Mouse (Mus musculus): ENCODE results near the gene Unc5c. TPM values are rescaled to one million over a fixed set of nuclear protein-coding genes. Genes with fewer than 3 reads are reported as not detected.

Unc5c gene
- total and polyA plus RNA-seq, 2 experiments from 2014 or later = 29.2 to 106 TPM

DNA sequence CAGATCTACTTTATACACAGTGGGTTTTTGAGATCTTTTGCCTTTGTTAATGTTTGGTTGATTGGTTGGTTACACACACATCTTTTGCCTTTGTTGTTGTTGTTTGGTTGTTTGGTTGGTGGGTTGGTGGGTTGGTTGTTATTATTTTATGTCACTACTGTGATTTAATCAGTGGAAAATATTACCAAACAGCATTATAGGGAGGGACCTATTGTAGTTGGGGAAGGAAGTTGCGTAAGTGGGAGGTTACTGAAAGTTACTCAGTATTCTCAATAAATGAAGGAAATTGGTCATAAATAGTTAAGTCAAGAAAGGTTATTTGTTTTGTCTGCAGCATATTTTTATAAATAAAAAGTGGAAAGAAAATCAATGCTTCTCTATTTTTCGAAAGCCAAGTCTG lies 181.6 kb downstream of the Unc5c start:
- Histone ChIP-seq H3K4me2 (ENCODE audit: low read depth, low read length) (no peak overlapping the region), H3K27me3 (ENCODE audit: insufficient read depth, low read length) (no peaks in the 10 kb centered on the region), H3K27ac (no peak overlapping the region), H3K4me1 (ENCODE audit: insufficient read depth, low read length) (no peaks in the 10 kb centered on the region), H3K9me3 (ENCODE audit: low read length) (no peaks in the 10 kb centered on the region), H3K4me3 (ENCODE audit: low read length) (no peak overlapping the region), H3K9ac (replicated peaks; ENCODE audit: low read length) (no peak overlapping the region), H3K36me3 (ENCODE audit: insufficient read depth, low read length) (no peaks in the 10 kb centered on the region)
- no peak for ATAC-seq
- TF ChIP-seq CTCF (IDR thresholded peaks at IDR 0.05; ENCODE audit: low read depth) = no peak
- DNase-seq (ENCODE audit: low spot score) = no peak
- 90% methylated on average over 2 of the region's 2 CpGs for WGBS

DNA sequence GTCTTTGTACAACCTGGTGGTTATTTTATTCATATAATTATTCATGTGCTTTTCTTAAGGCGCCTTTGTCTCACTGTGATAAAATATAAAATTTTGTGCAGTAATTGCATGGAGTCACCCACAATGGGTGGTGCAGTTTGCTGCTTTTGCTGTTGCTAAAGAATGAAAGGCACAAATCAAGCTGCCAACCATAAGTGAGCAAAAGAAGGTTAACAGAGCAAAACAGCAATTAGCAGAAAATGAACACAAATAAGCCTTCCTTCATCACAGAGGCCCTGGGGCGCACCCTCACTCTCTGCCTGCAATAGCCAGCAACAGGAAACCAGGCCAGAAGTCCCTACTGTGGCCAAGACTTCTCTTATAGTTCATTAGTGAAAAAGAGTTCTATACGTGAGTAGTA lies 185.6 kb downstream of the Unc5c start:
- H3K4me2 ChIP-seq (ENCODE audit: low read depth, low read length) = no peak overlapping the region
- no peaks in the 10 kb centered on the region for H3K36me3 ChIP-seq (ENCODE audit: insufficient read depth, low read length)
- no peaks in the 10 kb centered on the region for H3K9me3 ChIP-seq (ENCODE audit: low read length)
- no peaks in the 10 kb centered on the region for H3K27me3 ChIP-seq (ENCODE audit: insufficient read depth, low read length)
- 72% methylated on average over 3 of the region's 3 CpGs for WGBS
- H3K9ac ChIP-seq (replicated peaks; ENCODE audit: low read length) = no peak overlapping the region
- H3K4me3 ChIP-seq (ENCODE audit: low read length) = no peak overlapping the region
- peaks cover 4% of the 10 kb centered on the region; the same call in 1 of the 2 replicates for H3K4me1 ChIP-seq (ENCODE audit: insufficient read depth, low read length)
- no peak overlapping the region for H3K27ac ChIP-seq
- no peak for TF ChIP-seq CTCF (IDR thresholded peaks at IDR 0.05; ENCODE audit: low read depth)
- no peak for ATAC-seq
- no peak for DNase-seq (ENCODE audit: low spot score)

GRCm38 (mm10) chr3:141653915-141654314 lies 188.9 kb downstream of the Unc5c start:
- WGBS = 93% methylated on average over 1 of the region's 1 CpGs

GRCm38 (mm10) chr3:141659041-141659789 lies 194.2 kb downstream of the Unc5c start:
- Histone ChIP-seq H3K4me1 (ENCODE audit: insufficient read depth, low read length) (peaks cover under 1% of the 10 kb centered on the region; the same call in 1 of the 2 replicates), H3K9me3 (ENCODE audit: low read length) (no peaks in the 10 kb centered on the region), H3K36me3 (ENCODE audit: insufficient read depth, low read length) (no peaks in the 10 kb centered on the region), H3K4me3 (ENCODE audit: low read length) (no peak overlapping the region), H3K27me3 (ENCODE audit: insufficient read depth, low read length) (no peaks in the 10 kb centered on the region), H3K27ac (no peak overlapping the region), H3K9ac (replicated peaks; ENCODE audit: low read length) (no peak overlapping the region), H3K4me2 (ENCODE audit: low read depth, low read length) (no peak overlapping the region)
- WGBS = 79% methylated on average over 3 of the region's 3 CpGs
- no peak for ATAC-seq
- DNase-seq (ENCODE audit: low spot score) = peak; percentile 25
- 0 out of 2 replicates have a peak, but pooled peaks have one; percentile 11 for TF ChIP-seq CTCF (IDR thresholded peaks at IDR 0.05; ENCODE audit: low read depth)

More at GRCm38 (mm10) chr3:141653915-141654314, 188.9 kb downstream of the Unc5c start:
- H3K9me3 ChIP-seq (ENCODE audit: low read length) = no peaks in the 10 kb centered on the region
- no peaks in the 10 kb centered on the region for H3K36me3 ChIP-seq (ENCODE audit: insufficient read depth, low read length)
- no peak overlapping the region for H3K4me2 ChIP-seq (ENCODE audit: low read depth, low read length)
- no peak for DNase-seq (ENCODE audit: low spot score)
- ATAC-seq = no peak
- no peaks in the 10 kb centered on the region for H3K27me3 ChIP-seq (ENCODE audit: insufficient read depth, low read length)
- no peak for TF ChIP-seq CTCF (IDR thresholded peaks at IDR 0.05; ENCODE audit: low read depth)
- peaks cover 4% of the 10 kb centered on the region; the same call in 1 of the 2 replicates for H3K4me1 ChIP-seq (ENCODE audit: insufficient read depth, low read length)
- H3K9ac ChIP-seq (replicated peaks; ENCODE audit: low read length) = no peak overlapping the region
- H3K4me3 ChIP-seq (ENCODE audit: low read length) = no peak overlapping the region
- H3K27ac ChIP-seq = no peak overlapping the region

DNA sequence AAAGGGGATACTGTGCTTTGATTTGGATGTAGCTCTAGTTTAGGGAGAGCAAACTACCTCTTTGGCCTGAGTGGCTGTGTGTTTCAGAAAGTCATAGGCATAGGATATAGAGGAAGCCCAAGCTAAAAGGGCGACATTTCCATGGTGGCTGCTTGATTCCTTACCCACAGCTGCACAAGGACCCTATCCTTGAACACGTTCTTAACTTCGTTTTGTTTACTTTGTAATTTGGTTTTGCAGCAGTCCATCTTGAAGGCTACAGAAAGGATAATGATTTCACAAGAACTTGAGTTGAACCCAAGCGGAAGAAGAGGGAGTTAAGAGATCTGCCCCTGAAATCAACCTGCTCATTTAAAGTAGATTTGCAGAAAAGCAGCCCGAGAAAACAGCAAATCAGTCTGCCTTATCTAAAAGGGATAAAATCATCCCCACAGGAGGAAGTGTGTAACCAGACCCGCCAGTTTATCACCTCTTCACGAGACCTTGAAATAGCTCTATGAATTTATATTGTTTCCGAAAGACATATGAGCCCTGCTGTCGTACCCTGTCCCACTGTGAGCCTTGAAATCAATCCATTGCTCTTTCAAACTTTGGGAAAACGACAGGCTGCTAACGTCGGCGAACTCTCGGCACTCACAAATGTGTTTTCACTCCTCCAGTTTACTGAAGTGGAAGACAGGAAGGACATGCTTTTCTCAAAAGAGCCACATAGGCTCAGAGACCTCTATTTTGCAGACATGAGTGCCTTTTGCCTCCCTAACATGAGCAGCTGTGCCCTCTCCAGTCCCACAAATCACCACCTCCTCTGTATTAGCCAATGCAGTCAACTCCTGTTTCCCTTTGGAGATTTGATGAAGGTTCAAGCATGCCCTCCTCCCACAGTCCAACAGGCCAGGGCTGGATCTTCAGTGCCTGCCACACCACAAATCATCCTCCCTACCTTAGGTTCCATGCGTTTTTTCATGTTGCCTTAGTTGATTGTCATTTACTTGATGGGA lies 195.3 kb downstream of the Unc5c start:
- ATAC-seq (no peak), DNase-seq (ENCODE audit: low spot score) (no peak)
- H3K27me3 ChIP-seq (ENCODE audit: insufficient read depth, low read length) = no peaks in the 10 kb centered on the region
- no peak for TF ChIP-seq CTCF (IDR thresholded peaks at IDR 0.05; ENCODE audit: low read depth)
- no peaks in the 10 kb centered on the region for H3K9me3 ChIP-seq (ENCODE audit: low read length)
- H3K4me3 ChIP-seq (ENCODE audit: low read length) = no peak overlapping the region
- H3K27ac ChIP-seq = no peak overlapping the region
- H3K9ac ChIP-seq (replicated peaks; ENCODE audit: low read length) = no peak overlapping the region
- H3K4me2 ChIP-seq (ENCODE audit: low read depth, low read length) = no peak overlapping the region
- no peaks in the 10 kb centered on the region for H3K4me1 ChIP-seq (ENCODE audit: insufficient read depth, low read length)
- H3K36me3 ChIP-seq (ENCODE audit: insufficient read depth, low read length) = no peaks in the 10 kb centered on the region
- WGBS = 66% methylated on average over 15 of the region's 15 CpGs

DNA sequence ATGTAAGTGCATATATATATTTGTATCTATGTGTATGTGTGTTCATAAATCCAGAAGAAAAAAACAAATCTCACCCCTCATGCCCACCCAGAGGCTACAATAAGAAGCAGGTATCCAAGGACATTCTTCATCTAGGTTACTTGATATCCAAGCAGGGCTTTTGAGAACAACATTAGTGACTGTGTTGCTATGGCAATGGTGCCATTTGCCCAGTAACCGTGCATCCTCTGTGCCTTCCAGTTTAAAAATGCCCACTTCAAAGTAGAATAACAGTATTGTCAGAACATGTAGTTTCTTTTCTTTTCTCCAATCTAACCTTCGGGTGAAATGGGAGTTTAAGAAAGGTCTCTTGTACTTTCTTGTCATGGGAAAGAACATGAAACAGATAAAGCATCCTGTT lies 224.1 kb downstream of the Unc5c start:
- no peak overlapping the region for H3K27ac ChIP-seq
- 26% methylated on average over 2 of the region's 2 CpGs for WGBS
- no peaks in the 10 kb centered on the region for H3K36me3 ChIP-seq (ENCODE audit: insufficient read depth, low read length)
- DNase-seq (ENCODE audit: low spot score) (peak; percentile 35), ATAC-seq (no peak)
- TF ChIP-seq CTCF (IDR thresholded peaks at IDR 0.05; ENCODE audit: low read depth) = no peak
- no peak overlapping the region for H3K9ac ChIP-seq (replicated peaks; ENCODE audit: low read length)
- no peaks in the 10 kb centered on the region for H3K9me3 ChIP-seq (ENCODE audit: low read length)
- no peak overlapping the region for H3K4me2 ChIP-seq (ENCODE audit: low read depth, low read length)
- 0 out of 2 replicates have a peak, but pooled peaks cover 2% of the 10 kb centered on the region for H3K4me1 ChIP-seq (ENCODE audit: insufficient read depth, low read length)
- H3K27me3 ChIP-seq (ENCODE audit: insufficient read depth, low read length) = no peaks in the 10 kb centered on the region
- H3K4me3 ChIP-seq (ENCODE audit: low read length) = no peak overlapping the region
